Mouse (Mus musculus): ENCODE data around the gene Atn1. TPM values are rescaled to one million over a fixed set of nuclear protein-coding genes. Genes with fewer than 3 reads are reported as not detected.

The Atn1 gene
- total and polyA plus RNA-seq, 3 experiments = 1.6 to 43.2 TPM; not detected in 1

DNA sequence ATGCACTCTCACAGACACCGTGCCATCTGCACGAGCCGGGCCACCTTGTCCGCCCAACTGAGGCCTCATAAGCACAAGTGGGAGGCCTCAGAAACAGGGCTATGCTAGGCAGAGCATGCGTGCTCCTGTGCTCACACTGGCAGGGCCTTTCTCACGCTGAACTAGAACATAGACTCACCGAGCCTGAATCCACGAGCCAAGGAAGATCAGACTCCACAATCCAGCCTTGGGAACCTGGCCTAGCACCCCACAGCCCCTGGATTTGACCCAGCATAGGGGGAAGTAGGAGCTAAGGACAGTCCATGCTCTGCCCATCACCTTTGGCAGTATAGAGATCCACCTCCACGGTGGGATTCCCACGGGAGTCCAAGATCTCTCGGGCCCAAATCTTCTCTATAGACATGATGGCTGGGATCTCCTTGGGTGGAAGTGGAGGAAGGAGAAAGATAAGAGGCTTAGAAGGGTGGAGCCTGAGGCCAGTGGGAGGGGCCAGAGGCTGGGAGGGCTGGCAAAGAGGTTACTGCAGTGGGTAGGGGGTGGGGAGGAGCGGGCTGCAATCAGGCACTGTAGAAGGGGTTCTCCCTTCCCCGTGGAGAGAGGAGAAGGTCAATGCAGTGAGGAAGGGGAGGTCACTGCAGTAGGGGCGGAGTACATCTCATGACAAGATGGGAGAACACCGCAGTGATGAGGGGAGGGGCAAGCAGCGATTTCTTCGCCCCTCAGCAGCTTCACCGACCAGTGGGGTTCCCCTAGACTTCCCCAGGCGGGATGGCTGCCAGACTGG lies 11.8 kb upstream of the Atn1 start:
- H3K9ac ChIP-seq (ENCODE audit: control insufficient read depth, low read depth, low read length, poor library complexity, severe bottlenecking) = peak overlapping the region; percentile 71
- peak; percentile 39; the same call in 1 of the 2 replicates for TF ChIP-seq MAZ (IDR thresholded peaks at IDR 0.05; ENCODE audit: low read depth, low read length)
- no peak for TF ChIP-seq CHD1 (IDR thresholded peaks at IDR 0.05; ENCODE audit: low read depth, low read length)
- TF ChIP-seq ETS1 (IDR thresholded peaks at IDR 0.05; ENCODE audit: low read depth, low read length) = no peak
- TF ChIP-seq ZKSCAN1 (IDR thresholded peaks at IDR 0.05; ENCODE audit: low read depth, low read length) = no peak
- 0 out of 2 replicates have a peak, but pooled peaks have one; percentile 9 for TF ChIP-seq NELFE (IDR thresholded peaks at IDR 0.05; ENCODE audit: low read depth, low read length)
- TF ChIP-seq MXI1 (IDR thresholded peaks at IDR 0.05; ENCODE audit: low read depth, low read length) = 0 out of 2 replicates have a peak, but pooled peaks have one; percentile 31
- TF ChIP-seq USF1 (IDR thresholded peaks at IDR 0.05; ENCODE audit: low read depth, low read length) = no peak
- TF ChIP-seq MAX (IDR thresholded peaks at IDR 0.05; ENCODE audit: low read length) = no peak
- TF ChIP-seq GABPA (IDR thresholded peaks at IDR 0.05; ENCODE audit: low read depth, low read length) = no peak
- TF ChIP-seq MYC (IDR thresholded peaks at IDR 0.05; ENCODE audit: low read depth, low read length) = no peak
- 0 out of 2 replicates have a peak, but pooled peaks have one; percentile 5 for TF ChIP-seq SIN3A (IDR thresholded peaks at IDR 0.05; ENCODE audit: low read length)
- no peak for TF ChIP-seq SMC3 (IDR thresholded peaks at IDR 0.05; ENCODE audit: low read depth, low read length)
- TF ChIP-seq GATA1 (IDR thresholded peaks at IDR 0.05; ENCODE audit: low read depth, low read length) = peak; percentile 11; the same call in 1 of the 2 replicates
- TF ChIP-seq HCFC1 (IDR thresholded peaks at IDR 0.05; ENCODE audit: low read depth, low read length) = no peak
- peak overlapping the region; percentile 75 to 80 for H3K4me3 ChIP-seq (ENCODE audit: control insufficient read depth in 1 of 2, insufficient read depth in 1 of 2, low read depth in 2 of 2, low read length in 2 of 2)
- peak; percentile 78 for DNase-seq (ENCODE audit: low read depth, low spot score)
- peaks cover 0 to 15% of the 10 kb centered on the region in 2 experiments; a peak in 2 of 4 replicates for H3K4me1 ChIP-seq (ENCODE audit: control insufficient read depth in 1 of 2, insufficient read depth in 2 of 2, low read length in 2 of 2)
- H3K9me3 ChIP-seq (replicated peaks; ENCODE audit: insufficient read depth, low read length) = no peaks in the 10 kb centered on the region
- peaks cover 0 to 1% of the 10 kb centered on the region in 2 experiments; a peak in 1 of 4 replicates for H3K27me3 ChIP-seq (ENCODE audit: control insufficient read depth in 1 of 2, insufficient read depth in 2 of 2, low read length in 2 of 2)
- peaks cover 0 to 6% of the 10 kb centered on the region in 2 experiments; a peak in 1 of 4 replicates for H3K36me3 ChIP-seq (ENCODE audit: control insufficient read depth in 1 of 2, insufficient read depth in 2 of 2, low read length in 2 of 2)
- no peaks in the 10 kb centered on the region; the same call in 1 of the 2 replicates for H3K79me2 ChIP-seq (ENCODE audit: control insufficient read depth, insufficient read depth, low read length, poor library complexity)
- H3K27ac ChIP-seq (ENCODE audit: control insufficient read depth, low read depth, low read length) = no peak overlapping the region

DNA sequence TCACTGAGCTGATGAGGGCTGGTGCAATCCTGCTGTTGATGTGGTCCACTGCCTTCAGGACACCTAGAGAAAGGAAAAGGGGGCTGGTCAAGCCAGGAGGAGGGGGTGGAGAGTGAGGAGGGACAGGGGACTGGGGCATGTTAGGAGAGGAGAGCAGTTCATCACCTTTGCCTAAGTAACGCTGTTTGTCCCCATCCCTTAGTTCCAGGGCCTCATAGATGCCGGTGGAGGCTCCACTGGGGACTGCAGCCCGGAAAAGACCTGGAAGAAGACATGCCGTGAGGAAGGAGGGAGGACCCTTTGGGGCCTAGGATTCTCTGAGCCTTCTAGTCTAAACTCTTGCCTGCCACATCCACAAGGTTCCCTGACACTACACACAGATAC lies 11.2 kb upstream of the Atn1 start:
- no peak overlapping the region for H3K4me3 ChIP-seq (ENCODE audit: control insufficient read depth in 1 of 2, insufficient read depth in 1 of 2, low read depth in 2 of 2, low read length in 2 of 2)

More for the DNA sequence above, 11.2 kb upstream of the Atn1 start:
- peaks cover 0 to 6% of the 10 kb centered on the region in 2 experiments; a peak in 1 of 4 replicates for H3K36me3 ChIP-seq (ENCODE audit: control insufficient read depth in 1 of 2, insufficient read depth in 2 of 2, low read length in 2 of 2)
- no peak overlapping the region for H3K9ac ChIP-seq (ENCODE audit: control insufficient read depth, low read depth, low read length, poor library complexity, severe bottlenecking)
- H3K4me1 ChIP-seq (ENCODE audit: control insufficient read depth in 1 of 2, insufficient read depth in 2 of 2, low read length in 2 of 2) = peaks cover 0 to 15% of the 10 kb centered on the region in 2 experiments; a peak in 2 of 4 replicates
- no peak overlapping the region for H3K27ac ChIP-seq (ENCODE audit: control insufficient read depth, low read depth, low read length)
- DNase-seq (ENCODE audit: low read depth, low spot score) = no peak
- H3K79me2 ChIP-seq (ENCODE audit: control insufficient read depth, insufficient read depth, low read length, poor library complexity) = no peaks in the 10 kb centered on the region; the same call in 1 of the 2 replicates
- H3K27me3 ChIP-seq (ENCODE audit: control insufficient read depth in 1 of 2, insufficient read depth in 2 of 2, low read length in 2 of 2) = no peaks in the 10 kb centered on the region; a peak in 1 of 4 replicates
- TF ChIP-seq SIN3A (IDR thresholded peaks at IDR 0.05; ENCODE audit: low read length) (no peak), CHD2 (IDR thresholded peaks at IDR 0.05; ENCODE audit: low read length) (no peak), TCF12 (IDR thresholded peaks at IDR 0.05; ENCODE audit: low read depth, low read length) (no peak), ZMIZ1 (IDR thresholded peaks at IDR 0.05; ENCODE audit: low read depth, low read length) (no peak), GATA1 (IDR thresholded peaks at IDR 0.05; ENCODE audit: low read depth, low read length) (no peak), KAT2A (conservative IDR thresholded peaks at IDR 0.05; ENCODE audit: low read depth, low read length) (no peak), MXI1 (IDR thresholded peaks at IDR 0.05; ENCODE audit: low read depth, low read length) (no peak), SMC3 (IDR thresholded peaks at IDR 0.05; ENCODE audit: low read depth, low read length) (no peak), CTCF (IDR thresholded peaks at IDR 0.05 in 2 of 3, conservative IDR thresholded peaks at IDR 0.05 in 1 of 3; ENCODE audit: control insufficient read depth in 1 of 3, insufficient read depth in 1 of 3, low read depth in 2 of 3, low read length in 3 of 3, poor library complexity in 1 of 3, severe bottlenecking in 1 of 3) (no peak), GABPA (IDR thresholded peaks at IDR 0.05; ENCODE audit: low read depth, low read length) (no peak), RAD21 (IDR thresholded peaks at IDR 0.05; ENCODE audit: low read depth, low read length) (no peak), JUND (IDR thresholded peaks at IDR 0.05; ENCODE audit: low read depth, low read length) (no peak), MAFK (IDR thresholded peaks at IDR 0.05; ENCODE audit: borderline replicate concordance, low read depth, low read length) (no peak), ETS1 (IDR thresholded peaks at IDR 0.05; ENCODE audit: low read depth, low read length) (no peak), RCOR1 (IDR thresholded peaks at IDR 0.05; ENCODE audit: low read depth, low read length) (no peak), MYC (IDR thresholded peaks at IDR 0.05; ENCODE audit: low read depth, low read length) (no peak), USF2 (IDR thresholded peaks at IDR 0.05; ENCODE audit: borderline replicate concordance in 1 of 2, insufficient read depth in 1 of 2, low read depth in 1 of 2, low read length in 2 of 2) (no peak), BHLHE40 (IDR thresholded peaks at IDR 0.05; ENCODE audit: borderline replicate concordance, low read depth, low read length) (no peak), ZC3H11A (IDR thresholded peaks at IDR 0.05; ENCODE audit: low read depth, low read length) (no peak), MYB (IDR thresholded peaks at IDR 0.05; ENCODE audit: low read depth, low read length) (no peak)
- no peaks in the 10 kb centered on the region for H3K9me3 ChIP-seq (replicated peaks; ENCODE audit: insufficient read depth, low read length)
